Mouse (Mus musculus): ENCODE data around the gene Lrrc4. TPM values are rescaled to one million over a fixed set of nuclear protein-coding genes. Genes with fewer than 3 reads are reported as not detected.

Gene Lrrc4
- polyA plus RNA-seq, 1 experiment from 2014 or later: 7.5 TPM

GRCm38 (mm10) chr6:28663670-28664069, 167.9 kb downstream of the Lrrc4 start:
- Histone ChIP-seq H3K27ac (replicated peaks; ENCODE audit: low read depth, low read length) (no peak overlapping the region), H3K4me2 (ENCODE audit: low read length) (no peak overlapping the region), H3K9ac (replicated peaks; ENCODE audit: low read length) (no peak overlapping the region), H3K36me3 (ENCODE audit: control insufficient read depth, insufficient read depth, low read length) (no peaks in the 10 kb centered on the region), H3K9me3 (ENCODE audit: control insufficient read depth, low read length) (no peaks in the 10 kb centered on the region), H3K27me3 (ENCODE audit: control insufficient read depth, insufficient read depth, low read length) (no peaks in the 10 kb centered on the region), H3K4me1 (ENCODE audit: control insufficient read depth, insufficient read depth, low read length) (peaks cover 13% of the 10 kb centered on the region), H3K4me3 (replicated peaks; ENCODE audit: low read depth, low read length) (no peak overlapping the region)
- 85% methylated on average over 5 of the region's 5 CpGs for WGBS
- DNase-seq (no peak), ATAC-seq (ENCODE audit: low FRiP score, low TSS enrichment) (no peak)

GRCm38 (mm10) chr6:28663004-28663403, 168.5 kb downstream of the Lrrc4 start:
- H3K4me1 ChIP-seq (ENCODE audit: control insufficient read depth, insufficient read depth, low read length): peaks cover 13% of the 10 kb centered on the region
- WGBS: 85% methylated on average over 3 of the region's 3 CpGs
- no peak for ATAC-seq (ENCODE audit: low FRiP score, low TSS enrichment)
- no peaks in the 10 kb centered on the region for H3K27me3 ChIP-seq (ENCODE audit: control insufficient read depth, insufficient read depth, low read length)
- no peak overlapping the region for H3K9ac ChIP-seq (replicated peaks; ENCODE audit: low read length)
- H3K9me3 ChIP-seq (ENCODE audit: control insufficient read depth, low read length): no peaks in the 10 kb centered on the region
- H3K4me3 ChIP-seq (replicated peaks; ENCODE audit: low read depth, low read length): no peak overlapping the region
- no peak for DNase-seq
- H3K4me2 ChIP-seq (ENCODE audit: low read length): no peak overlapping the region
- no peaks in the 10 kb centered on the region for H3K36me3 ChIP-seq (ENCODE audit: control insufficient read depth, insufficient read depth, low read length)
- no peak overlapping the region for H3K27ac ChIP-seq (replicated peaks; ENCODE audit: low read depth, low read length)

GRCm38 (mm10) chr6:28656511-28656910, 175.0 kb downstream of the Lrrc4 start:
- no peak overlapping the region for H3K4me3 ChIP-seq (replicated peaks; ENCODE audit: low read depth, low read length)
- no peak overlapping the region for H3K4me2 ChIP-seq (ENCODE audit: low read length)
- WGBS: 93% methylated on average over 5 of the region's 5 CpGs
- H3K4me1 ChIP-seq (ENCODE audit: control insufficient read depth, insufficient read depth, low read length): peaks cover 5% of the 10 kb centered on the region; the same call in 1 of the 2 replicates
- H3K27ac ChIP-seq (replicated peaks; ENCODE audit: low read depth, low read length): no peak overlapping the region
- no peak for ATAC-seq (ENCODE audit: low FRiP score, low TSS enrichment)
- H3K36me3 ChIP-seq (ENCODE audit: control insufficient read depth, insufficient read depth, low read length): no peaks in the 10 kb centered on the region
- H3K27me3 ChIP-seq (ENCODE audit: control insufficient read depth, insufficient read depth, low read length): no peaks in the 10 kb centered on the region
- H3K9ac ChIP-seq (replicated peaks; ENCODE audit: low read length): no peak overlapping the region
- no peak for DNase-seq
- H3K9me3 ChIP-seq (ENCODE audit: control insufficient read depth, low read length): no peaks in the 10 kb centered on the region; the same call in 1 of the 2 replicates

DNA sequence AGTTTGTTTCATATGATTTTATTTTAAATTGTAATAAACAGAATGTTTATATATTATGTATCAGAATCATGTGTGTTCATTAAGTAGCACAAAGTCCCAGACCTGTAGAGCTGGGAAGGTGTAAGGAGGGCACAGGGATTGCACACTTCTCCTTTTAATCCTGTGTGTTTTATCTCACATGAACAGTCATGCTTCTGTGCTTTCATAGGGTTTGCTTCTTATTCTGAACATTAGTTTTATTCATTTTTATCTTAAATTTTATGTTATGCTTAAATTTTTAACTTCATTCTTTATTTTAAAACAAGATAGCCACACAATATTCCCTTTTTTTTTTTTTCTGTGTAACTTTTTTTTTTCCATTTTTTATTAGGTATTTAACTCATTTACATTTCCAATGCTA, 186.3 kb downstream of the Lrrc4 start:
- H3K27me3 ChIP-seq (ENCODE audit: control insufficient read depth, insufficient read depth, low read length): no peaks in the 10 kb centered on the region
- peaks cover 5% of the 10 kb centered on the region for H3K4me1 ChIP-seq (ENCODE audit: control insufficient read depth, insufficient read depth, low read length)
- no peak for ATAC-seq (ENCODE audit: low FRiP score, low TSS enrichment)
- no peaks in the 10 kb centered on the region for H3K36me3 ChIP-seq (ENCODE audit: control insufficient read depth, insufficient read depth, low read length)
- no peak overlapping the region for H3K4me3 ChIP-seq (replicated peaks; ENCODE audit: low read depth, low read length)
- no peak overlapping the region for H3K4me2 ChIP-seq (ENCODE audit: low read length)
- no peak overlapping the region for H3K9ac ChIP-seq (replicated peaks; ENCODE audit: low read length)
- no peaks in the 10 kb centered on the region for H3K9me3 ChIP-seq (ENCODE audit: control insufficient read depth, low read length)
- no peak overlapping the region for H3K27ac ChIP-seq (replicated peaks; ENCODE audit: low read depth, low read length)
- no peak for DNase-seq

- WGBS: 58% methylated on average over 2 of the region's 2 CpGs
- Histone ChIP-seq H3K4me2 (ENCODE audit: low read length) (no peak overlapping the region), H3K9me3 (ENCODE audit: control insufficient read depth, low read length) (no peaks in the 10 kb centered on the region), H3K36me3 (ENCODE audit: control insufficient read depth, insufficient read depth, low read length) (no peaks in the 10 kb centered on the region), H3K9ac (replicated peaks; ENCODE audit: low read length) (no peak overlapping the region), H3K4me3 (replicated peaks; ENCODE audit: low read depth, low read length) (no peak overlapping the region), H3K4me1 (ENCODE audit: control insufficient read depth, insufficient read depth, low read length) (peaks cover 5% of the 10 kb centered on the region), H3K27me3 (ENCODE audit: control insufficient read depth, insufficient read depth, low read length) (no peaks in the 10 kb centered on the region), H3K27ac (replicated peaks; ENCODE audit: low read depth, low read length) (no peak overlapping the region)
- ATAC-seq (ENCODE audit: low FRiP score, low TSS enrichment) (no peak), DNase-seq (peak; percentile 45)
Measured at GRCm38 (mm10) chr6:28642909-28643308, 188.6 kb downstream of the Lrrc4 start.

- no peak for ATAC-seq (ENCODE audit: low FRiP score, low TSS enrichment)
- Histone ChIP-seq H3K36me3 (ENCODE audit: control insufficient read depth, insufficient read depth, low read length) (no peaks in the 10 kb centered on the region), H3K9ac (replicated peaks; ENCODE audit: low read length) (no peak overlapping the region), H3K4me2 (ENCODE audit: low read length) (no peak overlapping the region), H3K9me3 (ENCODE audit: control insufficient read depth, low read length) (no peaks in the 10 kb centered on the region), H3K4me1 (ENCODE audit: control insufficient read depth, insufficient read depth, low read length) (peaks cover 5% of the 10 kb centered on the region), H3K4me3 (replicated peaks; ENCODE audit: low read depth, low read length) (no peak overlapping the region), H3K27me3 (ENCODE audit: control insufficient read depth, insufficient read depth, low read length) (no peaks in the 10 kb centered on the region), H3K27ac (replicated peaks; ENCODE audit: low read depth, low read length) (no peak overlapping the region)
- DNase-seq: no peak
- 86% methylated on average over 5 of the region's 5 CpGs for WGBS
Measured at GRCm38 (mm10) chr6:28640088-28640487, 191.5 kb downstream of the Lrrc4 start.

- Histone ChIP-seq H3K9ac (replicated peaks; ENCODE audit: low read length) (no peak overlapping the region), H3K36me3 (ENCODE audit: control insufficient read depth, insufficient read depth, low read length) (no peaks in the 10 kb centered on the region), H3K27me3 (ENCODE audit: control insufficient read depth, insufficient read depth, low read length) (no peaks in the 10 kb centered on the region), H3K4me1 (ENCODE audit: control insufficient read depth, insufficient read depth, low read length) (peaks cover 8% of the 10 kb centered on the region; the same call in 1 of the 2 replicates), H3K27ac (replicated peaks; ENCODE audit: low read depth, low read length) (no peak overlapping the region), H3K4me3 (replicated peaks; ENCODE audit: low read depth, low read length) (no peak overlapping the region), H3K9me3 (ENCODE audit: control insufficient read depth, low read length) (no peaks in the 10 kb centered on the region), H3K4me2 (ENCODE audit: low read length) (no peak overlapping the region)
- DNase-seq (no peak), ATAC-seq (ENCODE audit: low FRiP score, low TSS enrichment) (no peak)
- 82% methylated on average over 6 of the region's 6 CpGs for WGBS
Measured at GRCm38 (mm10) chr6:28635531-28636348, 195.8 kb downstream of the Lrrc4 start.

GRCm38 (mm10) chr6:28635092-28635491, 196.5 kb downstream of the Lrrc4 start:
- no peak overlapping the region for H3K9ac ChIP-seq (replicated peaks; ENCODE audit: low read length)
- H3K27me3 ChIP-seq (ENCODE audit: control insufficient read depth, insufficient read depth, low read length): no peaks in the 10 kb centered on the region
- peaks cover 8% of the 10 kb centered on the region; the same call in 1 of the 2 replicates for H3K4me1 ChIP-seq (ENCODE audit: control insufficient read depth, insufficient read depth, low read length)
- H3K36me3 ChIP-seq (ENCODE audit: control insufficient read depth, insufficient read depth, low read length): no peaks in the 10 kb centered on the region
- H3K27ac ChIP-seq (replicated peaks; ENCODE audit: low read depth, low read length): no peak overlapping the region
- H3K4me2 ChIP-seq (ENCODE audit: low read length): no peak overlapping the region
- WGBS: 76% methylated on average over 1 of the region's 1 CpGs
- DNase-seq (no peak), ATAC-seq (ENCODE audit: low FRiP score, low TSS enrichment) (no peak)
- no peaks in the 10 kb centered on the region for H3K9me3 ChIP-seq (ENCODE audit: control insufficient read depth, low read length)
- H3K4me3 ChIP-seq (replicated peaks; ENCODE audit: low read depth, low read length): no peak overlapping the region

- Histone ChIP-seq H3K9ac (replicated peaks; ENCODE audit: low read length) (no peak overlapping the region), H3K27me3 (ENCODE audit: control insufficient read depth, insufficient read depth, low read length) (no peaks in the 10 kb centered on the region)
- no peak for DNase-seq
Measured at GRCm38 (mm10) chr6:28633656-28634055, 197.9 kb downstream of the Lrrc4 start.

More at GRCm38 (mm10) chr6:28633656-28634055, 197.9 kb downstream of the Lrrc4 start:
- Histone ChIP-seq H3K27ac (replicated peaks; ENCODE audit: low read depth, low read length) (no peak overlapping the region), H3K4me1 (ENCODE audit: control insufficient read depth, insufficient read depth, low read length) (peaks cover 8% of the 10 kb centered on the region), H3K4me3 (replicated peaks; ENCODE audit: low read depth, low read length) (no peak overlapping the region), H3K36me3 (ENCODE audit: control insufficient read depth, insufficient read depth, low read length) (no peaks in the 10 kb centered on the region), H3K9me3 (ENCODE audit: control insufficient read depth, low read length) (no peaks in the 10 kb centered on the region), H3K4me2 (ENCODE audit: low read length) (no peak overlapping the region)
- ATAC-seq (ENCODE audit: low FRiP score, low TSS enrichment): no peak
- 54% methylated on average over 3 of the region's 3 CpGs for WGBS
